Mouse (Mus musculus) forebrain, postnatal 0 days (tissue): Measurements from ENCODE around the gene Gabarapl2. TPM values are rescaled to one million over a fixed set of nuclear protein-coding genes. Genes with fewer than 3 reads are reported as not detected.

ENCODE experiments used
- ATAC-seq: fragments of 200-750 bp; cut with Nextera tagmentation; 2 replicates; pipeline ENCODE4 v1.8.0; 2017; ENCODE audit warnings: mild to moderate bottlenecking, moderate library complexity
- DNase-seq: peaks from one replicate; pipeline ENCODE4 v3.0.0-alpha.2; 2015
- H3K27ac ChIP-seq: fragments of 300-500 bp; sonication (generic); 2 replicates; pipeline ENCODE4 v1.5.1; 2014; ENCODE audit warnings: low read depth, mild to moderate bottlenecking, antibody characterized with exemption, low read length, moderate library complexity, mixed read lengths
- H3K27me3 ChIP-seq: fragments of 300-500 bp; sonication (generic); 2 replicates; pipeline ENCODE4 v1.6.1; 2014; ENCODE audit warnings: mild to moderate bottlenecking, low read length, mixed read lengths; ENCODE audit not compliant: insufficient read depth
- H3K36me3 ChIP-seq: fragments of 300-500 bp; sonication (generic); 2 replicates; pipeline ENCODE4 v1.6.1; 2014; ENCODE audit warnings: mild to moderate bottlenecking, moderate library complexity; ENCODE audit not compliant: insufficient read depth
- H3K4me1 ChIP-seq: fragments of 300-500 bp; sonication (generic); 2 replicates; pipeline ENCODE4 v1.6.1; 2014; ENCODE audit warnings: antibody characterized with exemption; ENCODE audit not compliant: insufficient read depth
- H3K4me2 ChIP-seq: fragments of 300-500 bp; sonication (generic); 2 replicates; pipeline ENCODE4 v1.6.1; 2014; ENCODE audit warnings: low read depth, mild to moderate bottlenecking, moderate library complexity
- H3K4me3 ChIP-seq: fragments of 300-500 bp; sonication (generic); 2 replicates; pipeline ENCODE4 v1.5.1; 2014; ENCODE audit warnings: low read depth, low read length, mixed read lengths
- H3K9ac ChIP-seq: fragments of 300-500 bp; sonication (generic); 2 replicates; pipeline ENCODE4 v1.6.1; 2014; ENCODE audit warnings: mild to moderate bottlenecking
- H3K9me3 ChIP-seq: fragments of 300-500 bp; sonication (generic); 2 replicates; pipeline ENCODE4 v1.6.1; 2016; ENCODE audit warnings: low read length
- CTCF ChIP-seq: sonication (generic); IDR thresholded peaks from 2 replicates; pipeline ENCODE4 v1.5.1; 2016; ENCODE audit warnings: antibody characterized with exemption, control low read depth, low read depth
- WGBS: fragments of 180-500 bp; shearing (Covaris S2); extraction: QIAGEN DNeasy Blood & Tissue Kit; methylation state at CpG from one replicate; pipeline ENCODE4 v1.1.7; 2014; 5-methylcytosine and 5-hydroxymethylcytosine counted together
- polyA plus RNA-seq: library from polyadenylated mRNA; unstranded; fragments of >200 nt; fragmentation: Nextera tagmentation; extraction: Ambion mirVana; gene quantifications from 2 replicates; pipeline ENCODE4 v1.2.1, GENCODE M21; 2015
- total RNA-seq: library from RNA; depleted of rRNA; stranded (reverse); fragments of >200 nt; gene quantifications from 2 replicates; pipeline ENCODE4 v1.2.3, GENCODE M21; 2014

Gene Gabarapl2
- total and polyA plus RNA-seq, 2 experiments from 2014 or later = 155 to 489 TPM

DNA sequence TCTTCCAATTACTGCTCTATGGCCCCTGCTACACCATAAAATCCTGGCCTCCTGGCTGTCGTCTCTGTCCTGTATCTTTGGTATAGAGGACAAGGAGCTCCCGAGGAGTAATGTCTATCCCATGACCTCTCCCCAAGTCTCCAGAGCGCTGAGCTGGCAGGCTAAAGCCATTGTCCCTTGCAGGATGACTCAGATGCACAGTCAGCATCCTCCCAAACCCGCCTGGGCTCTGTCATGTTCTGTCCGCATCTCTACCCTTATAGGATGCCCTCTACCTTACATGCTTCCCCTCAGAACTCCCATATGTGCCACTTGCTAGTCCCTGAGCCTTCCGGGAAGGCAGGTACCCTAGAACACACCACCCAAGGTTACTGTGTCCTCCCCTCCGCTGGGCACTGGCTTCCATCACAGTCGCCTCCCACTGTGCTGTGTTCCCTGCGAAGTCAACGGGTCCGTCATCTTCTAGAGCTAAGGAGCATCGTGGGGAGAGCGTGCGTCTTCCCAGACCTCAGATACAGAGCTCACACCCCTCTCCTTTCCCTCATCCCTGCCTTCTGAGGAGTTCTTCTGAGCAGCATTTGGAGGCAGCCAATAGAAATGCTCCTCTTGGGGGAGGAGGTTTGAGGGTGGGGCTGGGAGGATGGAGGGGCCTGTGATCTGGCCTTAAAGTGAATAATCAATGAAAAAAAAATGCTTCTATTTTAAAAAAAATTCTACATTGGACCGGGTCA is 20.3 kb downstream of the Gabarapl2 start:
- TF ChIP-seq CTCF = no peak
- DNase-seq (no peak), ATAC-seq (no peak; the same call in 1 of the 2 replicates)
- 74% methylated on average over 15 of the region's 15 CpGs for WGBS
- Histone ChIP-seq H3K4me3 (no peak overlapping the region), H3K27me3 (no peaks in the 10 kb centered on the region), H3K4me2 (no peak overlapping the region), H3K27ac (no peak overlapping the region), H3K4me1 (no peaks in the 10 kb centered on the region), H3K9me3 (no peaks in the 10 kb centered on the region), H3K36me3 (peaks cover 10% of the 10 kb centered on the region), H3K9ac (no peak overlapping the region)

DNA sequence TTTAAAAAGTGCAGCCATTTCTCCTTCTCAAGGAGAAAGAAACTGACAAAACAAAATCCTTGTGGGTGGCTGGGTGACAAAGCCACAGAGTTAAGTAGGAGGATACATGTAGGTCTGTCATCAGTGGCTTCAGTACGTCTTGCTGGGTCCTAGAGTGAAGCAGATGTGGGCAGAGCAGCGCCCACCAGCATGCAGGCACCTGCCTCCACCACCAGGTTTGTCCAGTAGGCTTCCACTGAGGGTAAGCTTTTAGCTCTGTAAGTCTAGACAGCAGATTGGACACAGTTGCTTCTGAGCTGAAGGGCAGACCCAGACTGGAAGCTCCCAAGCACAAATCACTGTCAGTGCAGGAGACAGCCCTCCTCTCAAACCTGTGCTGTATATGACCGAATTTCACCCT is 20.8 kb downstream of the Gabarapl2 start:
- no peak; the same call in 1 of the 2 replicates for TF ChIP-seq CTCF
- H3K9ac ChIP-seq = no peak overlapping the region
- H3K4me1 ChIP-seq = no peaks in the 10 kb centered on the region
- WGBS = 76% methylated on average over 3 of the region's 3 CpGs
- DNase-seq (no peak), ATAC-seq (no peak)
- no peak overlapping the region for H3K4me3 ChIP-seq
- H3K27me3 ChIP-seq = no peaks in the 10 kb centered on the region
- no peak overlapping the region for H3K27ac ChIP-seq
- H3K9me3 ChIP-seq = no peaks in the 10 kb centered on the region
- H3K36me3 ChIP-seq = peaks cover 7% of the 10 kb centered on the region
- no peak overlapping the region for H3K4me2 ChIP-seq

DNA sequence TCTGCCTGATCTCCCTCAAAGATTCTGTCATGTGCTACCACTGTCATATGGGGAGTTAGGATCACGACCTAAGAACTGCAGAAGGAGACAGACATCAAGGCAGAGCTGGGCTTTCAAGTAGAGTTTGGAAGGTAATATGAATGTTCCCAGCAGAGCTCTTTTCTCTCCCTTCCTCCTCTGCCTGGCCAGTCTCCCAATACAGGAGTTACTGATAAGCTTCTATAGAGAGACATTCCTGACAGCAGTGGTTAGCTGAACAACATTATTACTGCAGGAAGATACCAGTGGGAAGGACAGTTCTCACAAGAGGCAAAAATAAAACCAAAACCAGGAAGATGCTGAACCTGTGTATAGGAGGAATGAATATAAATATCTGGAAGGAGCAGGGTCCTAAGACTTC is 22.1 kb downstream of the Gabarapl2 start:
- ATAC-seq = no peak
- Histone ChIP-seq H3K9ac (no peak overlapping the region), H3K27me3 (no peaks in the 10 kb centered on the region), H3K4me1 (no peaks in the 10 kb centered on the region), H3K9me3 (no peaks in the 10 kb centered on the region), H3K4me3 (no peak overlapping the region), H3K27ac (no peak overlapping the region), H3K4me2 (no peak overlapping the region), H3K36me3 (no peaks in the 10 kb centered on the region)
- no peak for TF ChIP-seq CTCF
- no peak for DNase-seq
- WGBS = 86% methylated on average over 1 of the region's 1 CpGs

DNA sequence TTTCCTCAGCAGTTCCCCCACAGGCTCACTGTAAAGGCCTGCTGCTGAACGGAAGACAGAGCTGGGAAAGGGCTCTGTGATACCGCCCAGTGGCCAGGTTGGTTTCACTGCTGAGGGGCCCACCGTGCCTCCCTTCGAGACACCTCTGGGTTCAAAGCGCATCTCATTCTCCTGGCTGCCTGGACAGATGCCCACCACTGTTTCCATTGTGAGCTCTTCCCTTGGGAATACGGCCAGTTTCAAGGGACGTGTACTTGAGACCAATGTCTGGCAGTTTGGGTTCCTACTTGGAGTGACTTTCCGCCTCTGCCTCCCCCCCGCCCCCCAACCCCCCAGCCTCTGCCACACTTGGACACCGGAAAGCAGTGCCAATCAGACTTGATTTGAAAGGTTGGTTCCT is 22.6 kb downstream of the Gabarapl2 start:
- no peak for ATAC-seq
- no peaks in the 10 kb centered on the region for H3K27me3 ChIP-seq
- H3K9me3 ChIP-seq = no peaks in the 10 kb centered on the region
- DNase-seq = no peak
- WGBS = 56% methylated on average over 10 of the region's 10 CpGs
- H3K9ac ChIP-seq = no peak overlapping the region
- H3K27ac ChIP-seq = no peak overlapping the region
- H3K4me2 ChIP-seq = no peak overlapping the region
- no peak for TF ChIP-seq CTCF
- no peaks in the 10 kb centered on the region for H3K4me1 ChIP-seq
- no peaks in the 10 kb centered on the region for H3K36me3 ChIP-seq
- H3K4me3 ChIP-seq = no peak overlapping the region

DNA sequence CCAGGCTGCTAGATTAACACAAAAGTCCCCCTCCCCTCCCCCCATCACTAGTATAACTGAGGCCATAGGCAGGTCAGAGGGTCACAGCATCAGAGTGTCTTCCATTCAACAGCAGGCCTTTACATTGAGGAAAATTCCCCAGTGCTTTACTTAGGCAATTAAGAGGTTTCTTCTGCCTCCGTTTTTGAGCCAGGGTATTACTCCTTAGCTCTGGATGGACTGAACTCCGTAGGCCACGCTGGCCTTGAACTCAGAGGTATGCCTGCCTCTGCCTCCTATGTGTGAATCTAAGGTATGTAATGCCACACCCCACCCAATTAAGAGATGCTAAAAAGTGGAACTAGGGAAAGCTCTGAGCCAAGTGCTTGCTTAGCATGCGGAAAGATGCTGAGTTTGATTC is 23.0 kb downstream of the Gabarapl2 start:
- H3K4me2 ChIP-seq = no peak overlapping the region
- no peak overlapping the region for H3K27ac ChIP-seq
- no peaks in the 10 kb centered on the region for H3K27me3 ChIP-seq
- no peak overlapping the region for H3K9ac ChIP-seq
- H3K4me1 ChIP-seq = no peaks in the 10 kb centered on the region
- DNase-seq = no peak
- H3K9me3 ChIP-seq = no peaks in the 10 kb centered on the region
- ATAC-seq = no peak
- WGBS = 84% methylated on average over 4 of the region's 4 CpGs
- no peak overlapping the region for H3K4me3 ChIP-seq
- no peaks in the 10 kb centered on the region for H3K36me3 ChIP-seq
- no peak for TF ChIP-seq CTCF

DNA sequence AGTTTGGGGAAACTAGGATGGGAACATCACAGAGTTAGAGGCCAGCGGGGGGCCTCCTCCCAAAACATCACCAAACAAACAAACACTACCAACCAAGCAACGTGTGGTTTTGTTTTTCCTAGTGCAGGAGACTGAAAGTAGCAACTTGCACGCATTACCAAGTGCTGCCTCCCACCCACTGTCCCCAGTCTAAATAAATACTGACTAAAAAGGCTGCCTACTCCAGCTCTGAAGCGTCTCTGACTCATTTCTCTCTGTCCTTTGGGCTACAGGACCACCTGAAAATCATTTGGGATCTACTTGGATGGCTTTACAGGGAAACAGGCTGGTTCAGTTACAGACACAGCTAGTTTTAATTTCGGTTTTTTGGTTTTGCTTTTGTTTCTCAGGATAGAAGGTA is 23.8 kb downstream of the Gabarapl2 start:
- ATAC-seq (no peak), DNase-seq (no peak)
- no peak overlapping the region for H3K4me2 ChIP-seq
- TF ChIP-seq CTCF = no peak
- no peak overlapping the region for H3K9ac ChIP-seq
- no peaks in the 10 kb centered on the region for H3K9me3 ChIP-seq
- H3K36me3 ChIP-seq = no peaks in the 10 kb centered on the region
- H3K27me3 ChIP-seq = no peaks in the 10 kb centered on the region
- no peak overlapping the region for H3K27ac ChIP-seq
- no peaks in the 10 kb centered on the region for H3K4me1 ChIP-seq
- 72% methylated on average over 5 of the region's 5 CpGs for WGBS
- H3K4me3 ChIP-seq = no peak overlapping the region

DNA sequence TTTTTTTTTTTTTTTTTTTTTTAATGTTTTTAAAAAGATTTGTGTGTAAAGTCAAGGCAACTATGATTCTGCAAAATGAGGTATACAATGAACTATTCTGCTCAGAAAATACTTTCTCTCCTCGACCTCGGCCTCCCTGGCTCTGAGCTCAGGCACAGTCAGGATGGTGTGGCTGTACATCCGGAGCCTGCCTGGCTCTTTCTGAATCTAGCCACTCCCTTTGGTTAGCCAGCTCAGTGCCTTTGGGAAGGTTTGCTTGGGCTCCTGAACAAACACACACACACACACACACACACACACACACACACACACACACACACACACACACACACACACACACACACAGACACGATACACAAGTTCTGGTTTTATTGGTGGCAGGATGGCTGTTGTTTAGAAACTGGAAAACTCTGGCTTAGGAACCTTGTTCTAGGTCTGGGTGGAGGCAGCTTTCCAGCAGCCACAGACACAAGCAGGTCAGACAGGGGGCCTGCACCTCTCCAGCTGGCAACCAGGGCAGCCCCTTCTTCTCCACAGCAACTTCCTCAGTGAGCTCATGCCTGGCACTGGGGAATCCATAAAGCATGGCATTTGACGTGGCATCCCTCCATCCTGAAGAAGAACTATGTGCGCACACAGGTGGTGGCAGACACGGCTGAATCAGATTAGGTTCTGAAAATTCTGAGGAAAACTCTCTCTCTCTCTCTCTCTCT is 24.5 kb downstream of the Gabarapl2 start:
- ATAC-seq (no peak), DNase-seq (peak; percentile 10)
- 75% methylated on average over 7 of the region's 7 CpGs for WGBS
- H3K9me3 ChIP-seq = no peaks in the 10 kb centered on the region
- H3K9ac ChIP-seq = no peak overlapping the region
- H3K36me3 ChIP-seq = no peaks in the 10 kb centered on the region
- no peak overlapping the region for H3K27ac ChIP-seq
- no peak overlapping the region for H3K4me2 ChIP-seq
- no peak for TF ChIP-seq CTCF
- H3K27me3 ChIP-seq = no peaks in the 10 kb centered on the region
- no peak overlapping the region for H3K4me3 ChIP-seq
- no peaks in the 10 kb centered on the region for H3K4me1 ChIP-seq
